Mouse (Mus musculus) heart, postnatal 0 days (tissue): ENCODE data around the gene Ccdc187. TPM values are rescaled to one million over a fixed set of nuclear protein-coding genes. Genes with fewer than 3 reads are reported as not detected.

Experiments used
- ATAC-seq: fragments of 200-750 bp; cut with Nextera tagmentation; 2 replicates; pipeline ENCODE4 v1.8.0; 2017; ENCODE audit warnings: low read depth, moderate number of reproducible peaks, moderate library complexity; ENCODE audit not compliant: insufficient read depth
- DNase-seq: peaks from one replicate; pipeline ENCODE4 v3.0.0-alpha.2; 2016; ENCODE audit warnings: low spot score
- H3K27ac ChIP-seq: fragments of 300-500 bp; sonication (generic); 2 replicates; pipeline ENCODE4 v1.5.1; 2014; ENCODE audit warnings: low read depth, mild to moderate bottlenecking
- H3K27me3 ChIP-seq: fragments of 300-500 bp; sonication (generic); 2 replicates; pipeline ENCODE4 v1.6.1; 2014; ENCODE audit warnings: low read length, mixed read lengths; ENCODE audit not compliant: control insufficient read depth, insufficient read depth
- H3K36me3 ChIP-seq: fragments of 300-500 bp; sonication (generic); replicated peaks from 2 replicates; pipeline ENCODE4 v1.6.1; 2014; ENCODE audit warnings: low read length, mixed read lengths; ENCODE audit not compliant: control insufficient read depth, insufficient read depth
- H3K4me1 ChIP-seq: fragments of 300-500 bp; sonication (generic); 2 replicates; pipeline ENCODE4 v1.6.1; 2014; ENCODE audit warnings: antibody characterized with exemption; ENCODE audit not compliant: control insufficient read depth, insufficient read depth
- H3K4me2 ChIP-seq: fragments of 300-500 bp; sonication (generic); 2 replicates; pipeline ENCODE4 v1.6.1; 2014; ENCODE audit warnings: low read depth, mild to moderate bottlenecking, low read length, moderate library complexity
- H3K4me3 ChIP-seq: fragments of 300-500 bp; sonication (generic); 2 replicates; pipeline ENCODE4 v1.5.1; 2014; ENCODE audit warnings: low read depth, low read length
- H3K9ac ChIP-seq: fragments of 300-500 bp; sonication (generic); replicated peaks from 2 replicates; pipeline ENCODE4 v1.6.1; 2014; ENCODE audit warnings: low read depth, low read length, mixed read lengths
- H3K9me3 ChIP-seq: fragments of 300-500 bp; sonication (generic); replicated peaks from 2 replicates; pipeline ENCODE4 v1.6.1; 2016; ENCODE audit warnings: low read length; ENCODE audit not compliant: control insufficient read depth
- CTCF ChIP-seq: IDR thresholded peaks from 2 replicates; pipeline ENCODE4 v1.5.1; 2016; ENCODE audit warnings: antibody characterized with exemption, control low read depth, low read depth
- EP300 ChIP-seq: IDR thresholded peaks from 2 replicates; pipeline ENCODE4 v1.6.1; 2016; ENCODE audit warnings: antibody characterized with exemption, low read depth
- WGBS: fragments of 180-500 bp; shearing (Covaris S2); extraction: QIAGEN DNeasy Blood & Tissue Kit; methylation state at CpG from one replicate; pipeline ENCODE4 v1.1.7; 2014; 5-methylcytosine and 5-hydroxymethylcytosine counted together
- polyA plus RNA-seq: library from polyadenylated mRNA; unstranded; fragments of >200 nt; fragmentation: Nextera tagmentation; extraction: Ambion mirVana; gene quantifications from 2 replicates; pipeline ENCODE4 v1.2.1, GENCODE M21; 2015
- total RNA-seq: library from RNA; depleted of rRNA; stranded (reverse); fragments of >200 nt; gene quantifications from 2 replicates; pipeline ENCODE4 v1.2.3, GENCODE M21; 2014; ENCODE audit warnings: low replicate concordance

The Ccdc187 gene
- total and polyA plus RNA-seq, 2 experiments from 2014 or later: 0.04 to 0.61 TPM

- peak overlapping the region; percentile 91 for H3K9ac ChIP-seq
- H3K4me2 ChIP-seq: peak overlapping the region; percentile 93
- H3K36me3 ChIP-seq: no peaks in the 10 kb centered on the region
- H3K4me1 ChIP-seq: peaks cover 23% of the 10 kb centered on the region
- ATAC-seq (peak; percentile 7), DNase-seq (no peak)
- H3K4me3 ChIP-seq: peak overlapping the region; percentile 93
- 0% methylated on average over 11 of the region's 11 CpGs for whole genome bisulfite sequencing
- H3K27ac ChIP-seq: peak overlapping the region; percentile 92
- no peaks in the 10 kb centered on the region for H3K27me3 ChIP-seq
- H3K9me3 ChIP-seq: no peaks in the 10 kb centered on the region
- no peak for TF ChIP-seq CTCF
- no peak for TF ChIP-seq EP300
Measured at GRCm38 (mm10) chr2:26315925-26316311, 21.6 kb upstream of the Ccdc187 start.

GRCm38 (mm10) chr2:26315072-26315924 lies 20.9 kb upstream of the Ccdc187 start, which contains the start of gene Gpsm1:
Gene Gpsm1, plus strand, starts transcription at chr2:26315515.
- peak within 1 kb of the TSS; percentile 92 for H3K27ac ChIP-seq
- peaks cover 23% of the 10 kb centered on the region for H3K4me1 ChIP-seq
- no peak for TF ChIP-seq CTCF
- no peak for TF ChIP-seq EP300
- no peaks in the 10 kb centered on the region for H3K27me3 ChIP-seq
- no peaks in the 10 kb centered on the region for H3K36me3 ChIP-seq
- 1% methylated on average over 63 of the region's 66 CpGs for WGBS
- peak; percentile 67 for DNase-seq
- ATAC-seq: peak; percentile 75
- peak within 1 kb of the TSS; percentile 93 for H3K4me2 ChIP-seq
- H3K9ac ChIP-seq: peak within 1 kb of the TSS; percentile 91
- H3K4me3 ChIP-seq: peak within 1 kb of the TSS; percentile 93
- no peaks in the 10 kb centered on the region for H3K9me3 ChIP-seq

GRCm38 (mm10) chr2:26314281-26315071 lies 20.1 kb upstream of the Ccdc187 start:
- ATAC-seq (0 out of 2 replicates have a peak, but pooled peaks have one; percentile 6), DNase-seq (peak; percentile 33)
- 0 out of 2 replicates have a peak overlapping the region, but pooled peaks have one; percentile 91 for H3K9ac ChIP-seq
- TF ChIP-seq EP300 (no peak), CTCF (no peak)
- WGBS: 45% methylated on average over 13 of the region's 13 CpGs
- no peaks in the 10 kb centered on the region for H3K27me3 ChIP-seq
- H3K4me1 ChIP-seq: peaks cover 23% of the 10 kb centered on the region
- no peaks in the 10 kb centered on the region for H3K9me3 ChIP-seq
- H3K4me2 ChIP-seq: peak overlapping the region; percentile 93
- H3K27ac ChIP-seq: peak overlapping the region; percentile 92
- H3K36me3 ChIP-seq: no peaks in the 10 kb centered on the region
- H3K4me3 ChIP-seq: peak overlapping the region; percentile 93; the same call in 1 of the 2 replicates

GRCm38 (mm10) chr2:26313394-26313793 lies 19.0 kb upstream of the Ccdc187 start:
- Histone ChIP-seq H3K9ac (no peak overlapping the region), H3K4me2 (no peak overlapping the region), H3K4me3 (no peak overlapping the region), H3K27ac (no peak overlapping the region), H3K4me1 (peaks cover 20% of the 10 kb centered on the region), H3K27me3 (no peaks in the 10 kb centered on the region), H3K9me3 (no peaks in the 10 kb centered on the region), H3K36me3 (no peaks in the 10 kb centered on the region)
- DNase-seq: no peak
- no peak for ATAC-seq
- 80% methylated on average over 1 of the region's 1 CpGs for WGBS
- no peak for TF ChIP-seq CTCF
- no peak for TF ChIP-seq EP300

GRCm38 (mm10) chr2:26312812-26313211 lies 18.5 kb upstream of the Ccdc187 start:
- H3K9me3 ChIP-seq: no peaks in the 10 kb centered on the region
- H3K4me1 ChIP-seq: peaks cover 20% of the 10 kb centered on the region
- no peak overlapping the region for H3K4me3 ChIP-seq
- no peak overlapping the region for H3K4me2 ChIP-seq
- DNase-seq: no peak
- no peak for ATAC-seq
- WGBS: 48% methylated on average over 2 of the region's 2 CpGs
- no peaks in the 10 kb centered on the region for H3K27me3 ChIP-seq
- H3K36me3 ChIP-seq: no peaks in the 10 kb centered on the region
- H3K27ac ChIP-seq: no peak overlapping the region
- no peak overlapping the region for H3K9ac ChIP-seq
- TF ChIP-seq EP300 (no peak), CTCF (peak; percentile 53)
